Mouse (Mus musculus) heart, embryonic 10.5 days (tissue): ENCODE data around the gene Lbhd2. TPM values are rescaled to one million over a fixed set of nuclear protein-coding genes. Genes with fewer than 3 reads are reported as not detected.

Experiments used
- DNase-seq: peaks from one replicate; pipeline ENCODE4 v3.0.0-alpha.2; 2017; ENCODE audit warnings: low spot score
- H3K27ac ChIP-seq: fragments of 300-500 bp; sonication (generic); 2 replicates; pipeline ENCODE4 v1.5.1; 2016; ENCODE audit warnings: mild to moderate bottlenecking
- H3K27me3 ChIP-seq: fragments of 300-500 bp; sonication (generic); 2 replicates; pipeline ENCODE4 v1.6.1; 2016; ENCODE audit warnings: mild to moderate bottlenecking; ENCODE audit not compliant: poor library complexity, insufficient read depth, severe bottlenecking
- H3K36me3 ChIP-seq: fragments of 300-500 bp; sonication (generic); 2 replicates; pipeline ENCODE4 v1.6.1; 2016; ENCODE audit warnings: mild to moderate bottlenecking, moderate library complexity
- H3K4me1 ChIP-seq: fragments of 300-500 bp; sonication (generic); 2 replicates; pipeline ENCODE4 v1.6.1; 2016; ENCODE audit warnings: mild to moderate bottlenecking
- H3K4me3 ChIP-seq: fragments of 300-500 bp; sonication (generic); 2 replicates; pipeline ENCODE4 v1.5.1; 2016; ENCODE audit warnings: mild to moderate bottlenecking, moderate library complexity
- H3K9me3 ChIP-seq: fragments of 300-500 bp; sonication (generic); 2 replicates; pipeline ENCODE4 v1.6.1; 2016; ENCODE audit warnings: mild to moderate bottlenecking, moderate library complexity
- WGBS: fragments of 180-500 bp; shearing (Covaris S2); methylation state at CpG from one replicate; pipeline ENCODE4 v1.1.7; 2016; 5-methylcytosine and 5-hydroxymethylcytosine counted together
- polyA plus RNA-seq: library from polyadenylated mRNA; unstranded; fragments of >200 nt; fragmentation: Nextera tagmentation; extraction: Ambion mirVana; gene quantifications from 2 replicates; pipeline ENCODE4 v1.2.1, GENCODE M21; 2016

Lbhd2 gene
- polyA plus RNA-seq, 1 experiment from 2014 or later, result 0.21 TPM

DNA sequence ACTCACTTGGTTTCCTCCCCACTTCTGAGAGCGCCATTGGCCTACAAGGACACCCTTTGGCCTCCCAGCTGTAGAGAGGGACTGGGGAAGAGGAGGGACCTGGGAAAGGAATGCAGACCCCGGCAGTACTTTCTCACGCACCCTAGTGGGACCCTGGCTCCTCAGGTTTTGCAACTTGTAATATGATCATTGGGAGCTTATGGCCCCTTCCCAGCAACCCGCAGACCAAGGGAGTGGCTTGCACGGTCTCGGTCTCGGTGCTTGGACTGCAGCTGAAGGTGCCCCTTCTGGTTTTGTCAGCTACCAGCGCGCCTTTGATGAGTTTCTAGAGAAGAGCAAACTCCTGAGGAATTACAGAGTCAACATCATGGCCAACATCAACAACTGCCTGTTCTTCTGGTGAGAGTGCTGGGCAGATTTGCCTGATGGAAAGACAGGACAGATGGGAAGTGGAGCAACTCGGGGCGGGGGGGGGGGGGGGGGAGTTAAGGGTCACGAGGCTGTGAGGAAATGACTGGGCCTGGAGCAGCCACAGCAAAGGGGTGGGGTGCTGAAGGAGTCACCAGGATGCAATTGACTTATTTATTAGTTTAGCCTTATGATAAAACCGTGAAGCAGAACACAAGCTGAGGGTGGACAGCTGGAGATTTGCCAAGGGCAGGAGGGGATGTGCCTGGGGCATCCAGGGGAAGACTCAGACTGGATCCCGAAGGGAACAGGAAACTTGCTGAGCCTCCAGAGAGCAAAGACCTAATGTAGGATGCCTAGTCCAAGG lies 42.5 kb downstream of the Lbhd2 start:
- DNase-seq, result no peak
- H3K27ac ChIP-seq, result peak overlapping the region; percentile 44; the same call in 1 of the 2 replicates
- no peak overlapping the region for H3K4me3 ChIP-seq

DNA sequence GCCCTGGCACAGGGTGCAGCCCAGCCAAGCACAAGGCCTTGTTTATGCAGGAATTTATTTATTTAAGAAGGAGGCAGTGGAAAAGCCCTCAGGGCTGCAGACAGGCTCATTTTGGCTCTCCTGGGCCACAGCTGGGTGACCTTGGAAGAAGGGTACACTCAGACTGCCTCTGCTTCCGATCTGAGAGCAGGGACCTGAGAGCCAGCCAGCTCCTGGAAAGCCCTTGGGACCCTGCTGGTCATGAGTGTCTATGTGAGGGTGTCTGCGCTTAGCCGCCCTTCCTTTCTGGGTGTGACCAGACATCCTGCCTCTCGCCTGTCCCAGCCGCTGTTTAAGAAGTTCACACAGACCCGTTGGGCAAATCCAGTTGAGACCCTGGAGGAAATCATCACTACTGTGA lies 43.8 kb downstream of the Lbhd2 start:
- 49% methylated on average over 6 of the region's 6 CpGs for WGBS
- H3K4me3 ChIP-seq, result no peak overlapping the region
- peak overlapping the region; percentile 44; the same call in 1 of the 2 replicates for H3K27ac ChIP-seq
- H3K27me3 ChIP-seq, result peaks cover 93% of the 10 kb centered on the region
- H3K4me1 ChIP-seq, result peaks cover 71% of the 10 kb centered on the region
- DNase-seq, result no peak
- H3K9me3 ChIP-seq, result no peaks in the 10 kb centered on the region
- H3K36me3 ChIP-seq, result peaks cover 11% of the 10 kb centered on the region

More for the DNA sequence above, 42.5 kb downstream of the Lbhd2 start:
- Histone ChIP-seq H3K9me3 (no peaks in the 10 kb centered on the region), H3K27me3 (peaks cover 95% of the 10 kb centered on the region), H3K4me1 (peaks cover 61% of the 10 kb centered on the region), H3K36me3 (peaks cover 11% of the 10 kb centered on the region)
- 29% methylated on average over 13 of the region's 14 CpGs for WGBS

DNA sequence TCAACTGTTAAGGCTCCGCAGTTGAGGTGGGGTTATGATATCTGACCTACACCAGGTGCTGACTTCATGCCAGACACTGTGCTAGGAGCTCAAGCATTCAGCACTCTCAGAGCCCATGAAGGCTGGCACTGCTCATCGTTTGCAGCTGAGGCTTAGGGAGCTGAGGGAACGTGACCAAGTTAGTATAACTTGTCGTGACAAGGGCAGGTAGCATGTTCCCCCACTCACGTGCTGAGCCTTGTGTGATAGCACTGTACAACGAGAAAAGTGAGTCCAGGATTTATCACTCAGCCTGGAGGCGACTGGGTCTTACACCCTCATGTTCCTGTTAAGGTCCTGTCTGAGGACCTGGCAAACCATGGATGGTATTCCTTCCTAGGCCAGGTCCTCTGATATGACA lies 45.0 kb downstream of the Lbhd2 start:
- Histone ChIP-seq H3K4me1 (peaks cover 70% of the 10 kb centered on the region), H3K4me3 (no peak overlapping the region), H3K27ac (no peak overlapping the region), H3K36me3 (peaks cover 11% of the 10 kb centered on the region), H3K9me3 (no peaks in the 10 kb centered on the region), H3K27me3 (peaks cover 93% of the 10 kb centered on the region)
- 87% methylated on average over 7 of the region's 7 CpGs for WGBS
- no peak for DNase-seq

DNA sequence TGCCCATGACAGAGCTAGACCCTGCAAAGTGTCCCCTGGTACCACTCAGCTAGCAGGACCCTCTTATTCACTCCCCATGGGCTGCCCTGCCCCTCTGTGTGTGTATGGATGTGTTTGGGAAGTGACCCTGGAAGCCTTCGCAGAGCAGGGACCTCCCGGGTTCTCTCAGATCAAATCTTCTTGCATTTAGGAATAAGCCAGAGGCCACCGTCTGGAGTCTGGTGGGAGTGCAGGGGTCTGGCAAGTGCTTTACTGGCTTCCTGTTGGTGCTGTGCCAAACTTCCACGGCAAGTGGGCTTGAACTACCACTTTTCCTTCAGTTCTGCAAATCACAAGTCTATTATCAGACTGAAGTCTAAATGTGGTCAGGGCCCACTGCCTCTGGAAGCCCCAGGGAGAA lies 47.4 kb downstream of the Lbhd2 start:
- Histone ChIP-seq H3K4me1 (peaks cover 46% of the 10 kb centered on the region), H3K27ac (0 out of 2 replicates have a peak overlapping the region, but pooled peaks have one; percentile 25), H3K4me3 (no peak overlapping the region), H3K36me3 (peaks cover 11% of the 10 kb centered on the region; the same call in 1 of the 2 replicates), H3K27me3 (peaks cover 80% of the 10 kb centered on the region), H3K9me3 (no peaks in the 10 kb centered on the region)
- DNase-seq, result no peak
- 24% methylated on average over 4 of the region's 4 CpGs for WGBS

DNA sequence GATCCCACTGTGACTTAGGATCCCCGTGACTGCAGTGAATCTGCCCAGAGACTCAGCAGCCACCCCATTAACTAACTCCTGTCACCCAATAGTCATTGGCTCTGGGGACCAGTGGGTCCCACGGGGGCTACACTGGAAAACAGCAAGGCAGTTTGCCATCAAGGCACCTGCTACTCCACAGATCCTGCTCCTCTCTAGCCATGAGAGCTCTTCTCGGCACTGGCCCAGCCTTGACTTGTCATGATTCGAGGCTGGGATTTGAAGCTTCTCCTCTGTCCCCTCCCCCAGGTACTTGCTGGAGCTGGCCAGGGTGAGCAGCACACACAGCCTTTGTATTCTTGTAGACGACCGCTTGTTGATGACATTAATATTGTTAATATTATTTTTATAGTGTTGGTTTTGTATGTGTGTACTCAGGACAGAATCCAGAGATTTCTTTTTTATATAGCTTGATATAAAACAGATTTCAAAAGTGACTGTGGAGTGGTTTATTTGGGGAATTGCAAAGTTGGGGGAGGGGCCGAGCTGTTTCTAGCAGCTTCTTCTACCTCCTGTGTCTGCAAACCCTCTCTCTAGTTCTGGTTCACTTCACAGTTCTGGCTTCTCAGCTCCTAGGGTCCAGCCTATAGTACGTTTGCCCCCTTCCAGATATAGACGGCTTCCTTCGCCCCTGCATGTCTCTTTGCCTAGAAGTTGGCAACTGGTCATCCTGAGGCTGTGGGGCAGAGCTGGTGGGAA lies 48.1 kb downstream of the Lbhd2 start:
- Histone ChIP-seq H3K4me1 (peaks cover 39% of the 10 kb centered on the region), H3K9me3 (no peaks in the 10 kb centered on the region), H3K36me3 (peaks cover 11% of the 10 kb centered on the region; the same call in 1 of the 2 replicates), H3K4me3 (no peak overlapping the region), H3K27ac (peak overlapping the region; percentile 31; the same call in 1 of the 2 replicates), H3K27me3 (peaks cover 73% of the 10 kb centered on the region)
- 59% methylated on average over 10 of the region's 10 CpGs for WGBS
- no peak for DNase-seq

DNA sequence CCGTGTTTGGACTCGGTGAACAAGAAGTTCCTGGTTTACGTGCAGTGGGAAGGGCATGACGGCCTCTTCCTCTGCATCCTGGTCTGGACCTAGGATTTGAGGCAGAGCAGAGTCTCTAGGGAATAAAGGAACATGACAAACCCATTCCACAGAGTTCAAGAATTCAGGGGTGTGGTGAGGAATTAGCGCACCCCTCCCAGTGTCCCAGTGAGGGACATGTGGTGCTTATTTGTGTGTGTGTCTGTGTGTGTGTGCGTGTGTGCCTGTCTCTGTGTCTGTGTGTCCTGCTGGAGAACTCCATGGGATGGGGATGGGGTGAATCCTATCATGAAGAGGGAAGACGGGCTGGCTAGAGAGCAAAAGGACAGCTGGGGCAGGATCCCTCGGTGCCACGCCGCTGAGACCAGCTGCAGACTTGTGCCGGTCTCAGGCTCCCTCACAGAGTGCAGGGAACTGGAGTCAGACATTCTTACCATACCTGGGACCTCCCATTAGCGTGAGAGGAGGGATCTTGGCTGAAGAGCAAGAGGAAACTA lies 48.8 kb downstream of the Lbhd2 start:
- H3K27me3 ChIP-seq, result peaks cover 67% of the 10 kb centered on the region
- peak overlapping the region; percentile 60; the same call in 1 of the 2 replicates for H3K27ac ChIP-seq
- WGBS, result 49% methylated on average over 12 of the region's 12 CpGs
- no peaks in the 10 kb centered on the region for H3K9me3 ChIP-seq
- H3K4me3 ChIP-seq, result no peak overlapping the region
- H3K4me1 ChIP-seq, result peaks cover 32% of the 10 kb centered on the region
- H3K36me3 ChIP-seq, result peaks cover 11% of the 10 kb centered on the region; the same call in 1 of the 2 replicates
- DNase-seq, result no peak

DNA sequence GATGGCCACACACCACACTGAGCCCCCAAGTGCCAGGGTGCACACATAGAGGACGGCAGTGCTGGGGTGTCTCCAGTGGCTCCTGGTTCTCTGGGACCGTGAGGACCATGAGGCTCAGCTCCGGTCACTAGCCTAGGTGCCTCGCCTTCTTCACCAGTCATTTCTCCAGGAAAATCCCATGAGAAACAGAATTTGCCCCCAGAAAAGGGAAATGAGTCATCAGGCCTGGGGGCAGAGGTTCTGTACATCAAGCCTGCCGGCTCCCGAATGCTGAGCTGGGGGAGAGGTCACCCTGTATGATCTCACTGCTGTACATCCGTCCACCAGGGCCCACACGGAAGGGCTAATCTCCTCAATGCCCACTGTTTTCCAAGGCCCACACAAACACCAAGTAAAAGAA lies 49.3 kb downstream of the Lbhd2 start:
- 54% methylated on average over 8 of the region's 8 CpGs for WGBS
- H3K4me3 ChIP-seq, result no peak overlapping the region
- H3K27me3 ChIP-seq, result peaks cover 62% of the 10 kb centered on the region
- no peak for DNase-seq
- H3K4me1 ChIP-seq, result peaks cover 29% of the 10 kb centered on the region
- peaks cover 7% of the 10 kb centered on the region; the same call in 1 of the 2 replicates for H3K36me3 ChIP-seq
- H3K27ac ChIP-seq, result peak overlapping the region; percentile 60; the same call in 1 of the 2 replicates
- H3K9me3 ChIP-seq, result no peaks in the 10 kb centered on the region

DNA sequence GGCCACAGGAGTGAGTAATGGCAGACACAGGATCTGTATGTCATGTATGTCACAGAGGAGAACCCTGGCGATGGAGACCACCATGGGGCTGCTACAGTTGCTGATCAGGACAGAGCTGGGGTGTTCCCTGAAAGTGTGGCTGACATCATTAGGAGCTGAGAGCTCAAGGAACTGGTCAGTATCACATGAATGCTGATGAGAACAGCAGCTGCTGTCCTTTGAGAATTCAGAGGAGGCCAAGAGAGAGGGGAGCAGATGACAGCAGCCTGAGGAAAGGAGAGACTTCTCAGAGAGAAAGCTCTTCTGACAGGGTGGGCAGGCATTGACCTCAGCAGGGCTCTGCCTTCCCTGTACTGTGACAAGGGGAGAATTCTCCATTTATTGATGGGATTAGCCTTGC lies 51.1 kb downstream of the Lbhd2 start:
- peaks cover 45% of the 10 kb centered on the region for H3K27me3 ChIP-seq
- H3K27ac ChIP-seq, result no peak overlapping the region
- H3K9me3 ChIP-seq, result no peaks in the 10 kb centered on the region
- peaks cover 36% of the 10 kb centered on the region for H3K4me1 ChIP-seq
- 66% methylated on average over 1 of the region's 1 CpGs for WGBS
- H3K4me3 ChIP-seq, result no peak overlapping the region
- no peak for DNase-seq
- no peaks in the 10 kb centered on the region for H3K36me3 ChIP-seq

Other genes with a start within 250 kb of the Lbhd2 start
- gene Traf3, start 240.4 kb upstream of the Lbhd2 start, polyA plus RNA-seq, result 6.9 and 7.2 TPM in 2 replicates
- gene 4930595D18Rik, start 222.3 kb upstream of the Lbhd2 start, polyA plus RNA-seq, result not detected in 2 replicates
- 2.7 and 3.2 TPM in 2 replicates for gene Amn, start 135.7 kb upstream of the Lbhd2 start, polyA plus RNA-seq
- 27.8 and 33.1 TPM in 2 replicates for gene Cdc42bpb, start 29.1 kb upstream of the Lbhd2 start, polyA plus RNA-seq
- gene Exoc3l4, start 10.2 kb downstream of the Lbhd2 start, polyA plus RNA-seq, result 14.5 and 14.6 TPM in 2 replicates
- gene Tnfaip2, start 35.7 kb downstream of the Lbhd2 start, polyA plus RNA-seq, result 12.1 and 12.8 TPM in 2 replicates
- gene Gm266, start 79.0 kb downstream of the Lbhd2 start, polyA plus RNA-seq, result 4.6 and 15.2 TPM in 2 replicates
- 506 and 616 TPM in 2 replicates for gene Eif5, start 131.2 kb downstream of the Lbhd2 start, polyA plus RNA-seq
- gene Mark3, start 167.7 kb downstream of the Lbhd2 start, polyA plus RNA-seq, result 38.1 and 47.9 TPM in 2 replicates